In the genomic region with DNA sequence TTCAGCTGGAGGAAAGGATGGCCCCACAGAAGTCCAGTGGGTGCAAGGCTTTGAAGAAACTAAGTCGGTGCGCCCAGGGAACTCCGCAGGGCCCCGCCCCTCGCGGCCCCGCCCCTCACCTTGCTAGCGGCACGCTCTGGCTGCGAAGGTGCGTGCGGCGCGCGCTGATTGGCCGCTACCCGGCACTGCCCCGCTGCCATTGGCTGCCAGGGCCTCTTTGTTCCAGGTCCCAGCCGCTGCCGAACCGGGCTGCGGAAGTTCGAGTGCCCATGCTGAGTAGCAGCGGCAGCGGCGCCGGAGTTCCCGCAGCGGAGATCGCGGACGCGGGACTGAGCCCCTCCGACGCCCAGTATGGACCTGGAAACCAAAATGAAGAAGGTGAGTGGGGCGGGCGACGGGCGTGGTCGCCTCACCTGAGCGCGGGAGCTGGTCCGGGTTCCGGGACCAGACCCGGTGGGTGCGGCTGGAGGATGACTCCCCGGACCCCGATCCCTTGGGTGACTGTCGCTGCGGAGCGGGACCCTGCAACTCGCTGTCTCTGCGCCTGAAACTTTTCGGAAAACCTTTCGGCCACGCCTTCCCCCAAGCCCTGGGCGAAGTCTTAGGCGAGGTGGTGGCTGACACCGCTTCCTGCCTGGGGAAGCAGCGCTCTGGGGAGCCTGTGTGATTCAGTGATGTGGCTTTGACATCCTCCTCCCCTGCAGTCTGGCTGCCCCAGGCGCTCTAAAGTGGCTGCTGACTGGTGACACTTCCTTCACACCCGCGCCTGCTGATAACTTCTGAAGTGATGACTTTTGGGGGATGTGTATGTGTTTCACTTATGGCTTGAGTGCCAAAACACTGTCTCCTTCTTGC, we compare ENCODE assay signal across 8 mouse cellular contexts. TPM values are rescaled to one million over a fixed set of nuclear protein-coding genes. Genes with fewer than 3 reads are reported as not detected.
DNase-seq lines count a peak whose midpoint lies in the region; ATAC-seq lines count a peak whose summit lies in the region.

Gene Tes (plus strand): TSS at position 214 of the 855 bp plus-strand sequence.

- intact Hi-C loops in gastrocnemius, postnatal 14 days (cut with DNase I; ENCODE audit: low total_unique reads): no loop called here

- peak; percentile 94 for ATAC-seq in common myeloid progenitor, adult 5-6 weeks (replicated peaks; ENCODE audit: low read depth, poor library complexity, severe bottlenecking)
- ATAC-seq in megakaryocyte, adult 5-6 weeks (ENCODE audit: poor library complexity, severe bottlenecking): peak; percentile 86

- peak; percentile 92 for DNase-seq in ZHBTc4 (ENCODE audit: low read depth, low spot score)
- peak; percentile 53 for DNase-seq in gastrocnemius, postnatal 14 days
- peak; percentile 93 for DNase-seq in induced T-regulatory cell, adult 2 months (ENCODE audit: low read depth)
- peak; percentile 16 to 30 for DNase-seq in left cerebral cortex, adult 8-10 months (ENCODE audit: low spot score in 2 of 2)
- peak; percentile 67 for DNase-seq in right cerebral cortex, adult 18-20 months
- peak; percentile 79 for DNase-seq in urinary bladder, adult 2 months (ENCODE audit: low spot score)

RNA-seq across cellular contexts. Expression of gene Tes, which starts in this region (rescaled TPM):
- 55.5 and 59.1 TPM in 2 replicates for total RNA-seq in common myeloid progenitor, adult 5-6 weeks (2017)
- 1 to 10 TPM; 2.7 to 2.8 TPM for total RNA-seq in gastrocnemius, postnatal 14 days (2021)
- 1 to 10 TPM; 2.9 to 4.3 (median 3.6) TPM for total RNA-seq in left cerebral cortex, adult 8-10 months (2022)
- 29.6 and 34.2 TPM in 2 replicates for total RNA-seq in megakaryocyte, adult 5-6 weeks (2015)
- 24.6 and 33.5 TPM in 2 replicates for total RNA-seq in megakaryocyte, adult 5-6 weeks (2017)
- polyA plus RNA-seq in urinary bladder, adult 2 months (2012; rRNA removed): 104 and 117 TPM in 2 replicates

Comparison
In these comparisons a context has a peak if more than half of its experiments do, and no peak if none do; other contexts are left out.
1. Peak in every context shown above with its lines: DNase-seq and ATAC-seq.
2. RNA of gene Tes (total RNA-seq): 55.5 to 59.1 TPM in common myeloid progenitor, adult 5-6 weeks and 24.6 to 34.2 TPM in megakaryocyte, adult 5-6 weeks; 2.9 to 4.3 TPM in left cerebral cortex, adult 8-10 months and 2.7 to 2.8 TPM in gastrocnemius, postnatal 14 days; every median in the first group is over 4 times any median in the second.
3. DNase-seq: peak in every context shown above with its lines; median percentile 93 in induced T-regulatory cell, adult 2 months; 92 in ZHBTc4; 79 in urinary bladder, adult 2 months; 67 in right cerebral cortex, adult 18-20 months; 53 in gastrocnemius, postnatal 14 days; 23 in left cerebral cortex, adult 8-10 months.